Mouse (Mus musculus): ENCODE measurements at regions not wholly inside any gene's neighbourhood (a gene's known extent, or its start where the extent isn't known, plus 50 kb on each side); places are given as distances from the start of the nearest gene placed in this dataset.

- Histone ChIP-seq H3K79me2 (replicated peaks; ENCODE audit: control insufficient read depth, insufficient read depth, low read length) (no peaks in the 10 kb centered on the region), H3K4me1 (ENCODE audit: control insufficient read depth, insufficient read depth, low read length) (peaks cover 8% of the 10 kb centered on the region), H3K4me3 (no peak overlapping the region), H3K27ac (no peak overlapping the region), H3K9ac (ENCODE audit: low read depth, low read length) (no peak overlapping the region), H3K36me3 (ENCODE audit: control insufficient read depth, insufficient read depth, low read length) (peaks cover 3% of the 10 kb centered on the region; the same call in 1 of the 2 replicates), H3K27me3 (ENCODE audit: control insufficient read depth, insufficient read depth, low read length) (no peaks in the 10 kb centered on the region)
- intact Hi-C loops (cut with DNase I), result loop anchor here (2.0 kb wide), 1 partner anchor 91 kb away; no protein-coding TSS in a partner anchor
- no peak for DNase-seq
- TF ChIP-seq POLR2A (IDR thresholded peaks at IDR 0.05; ENCODE audit: insufficient read depth, low read depth, low read length) (no peak), EP300 (IDR thresholded peaks at IDR 0.05; ENCODE audit: insufficient read depth, low read depth, low read length) (no peak), CTCF (IDR thresholded peaks at IDR 0.05) (no peak)
- 48% methylated on average over 5 of the region's 5 CpGs for WGBS
These were observed 233.1 kb upstream of the Tbl1xr1 start for GRCm38 (mm10) chr3:21843292-21843852.

DNA sequence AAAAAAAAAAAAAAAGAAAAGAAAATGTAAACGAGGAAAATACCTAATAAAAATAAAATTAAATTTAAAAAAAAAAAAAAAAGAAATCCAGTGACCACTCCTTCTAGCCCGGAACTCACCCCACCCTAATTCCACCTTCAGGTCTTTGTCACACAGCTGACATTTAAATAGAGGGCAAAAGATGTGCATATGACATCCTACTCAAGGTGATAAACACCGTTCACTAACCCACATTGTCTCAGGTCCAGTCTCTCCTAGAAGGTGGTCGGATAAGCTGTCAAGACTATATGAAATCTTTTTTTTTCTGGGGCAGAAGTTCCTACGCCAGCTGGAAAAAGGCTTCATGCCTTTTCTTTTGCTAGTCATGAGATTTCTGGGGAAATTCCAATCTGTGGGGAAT is 226.6 kb upstream of the Tbl1xr1 start:
- intact Hi-C loops (cut with DNase I), result no loop called here
- Histone ChIP-seq H3K27ac (no peak overlapping the region), H3K9ac (ENCODE audit: low read depth, low read length) (no peak overlapping the region), H3K36me3 (ENCODE audit: control insufficient read depth, insufficient read depth, low read length) (no peaks in the 10 kb centered on the region), H3K27me3 (ENCODE audit: control insufficient read depth, insufficient read depth, low read length) (no peaks in the 10 kb centered on the region), H3K79me2 (replicated peaks; ENCODE audit: control insufficient read depth, insufficient read depth, low read length) (no peaks in the 10 kb centered on the region), H3K4me3 (no peak overlapping the region), H3K4me1 (ENCODE audit: control insufficient read depth, insufficient read depth, low read length) (no peaks in the 10 kb centered on the region)
- no peak for DNase-seq
- WGBS, result 80% methylated on average over 5 of the region's 5 CpGs
- TF ChIP-seq EP300 (IDR thresholded peaks at IDR 0.05; ENCODE audit: insufficient read depth, low read depth, low read length) (no peak), POLR2A (IDR thresholded peaks at IDR 0.05; ENCODE audit: insufficient read depth, low read depth, low read length) (no peak)

GRCm38 (mm10) chr3:21850977-21851376 is 225.5 kb upstream of the Tbl1xr1 start:
- Histone ChIP-seq H3K79me2 (replicated peaks; ENCODE audit: control insufficient read depth, insufficient read depth, low read length) (no peaks in the 10 kb centered on the region), H3K4me3 (no peak overlapping the region), H3K9ac (ENCODE audit: low read depth, low read length) (no peak overlapping the region), H3K36me3 (ENCODE audit: control insufficient read depth, insufficient read depth, low read length) (no peaks in the 10 kb centered on the region), H3K27ac (no peak overlapping the region), H3K27me3 (ENCODE audit: control insufficient read depth, insufficient read depth, low read length) (no peaks in the 10 kb centered on the region), H3K4me1 (ENCODE audit: control insufficient read depth, insufficient read depth, low read length) (no peaks in the 10 kb centered on the region)
- DNase-seq, result no peak
- TF ChIP-seq EP300 (IDR thresholded peaks at IDR 0.05; ENCODE audit: insufficient read depth, low read depth, low read length) (no peak), POLR2A (IDR thresholded peaks at IDR 0.05; ENCODE audit: insufficient read depth, low read depth, low read length) (no peak), CTCF (IDR thresholded peaks at IDR 0.05) (no peak)
- WGBS, result 99% methylated on average over 2 of the region's 2 CpGs
- intact Hi-C loops (cut with DNase I), result no loop called here

GRCm38 (mm10) chr3:21854340-21854739 is 222.1 kb upstream of the Tbl1xr1 start:
- TF ChIP-seq EP300 (IDR thresholded peaks at IDR 0.05; ENCODE audit: insufficient read depth, low read depth, low read length), result no peak
- no peaks in the 10 kb centered on the region for H3K4me1 ChIP-seq (ENCODE audit: control insufficient read depth, insufficient read depth, low read length)
- no peaks in the 10 kb centered on the region for H3K36me3 ChIP-seq (ENCODE audit: control insufficient read depth, insufficient read depth, low read length)
- no peaks in the 10 kb centered on the region for H3K27me3 ChIP-seq (ENCODE audit: control insufficient read depth, insufficient read depth, low read length)
- H3K79me2 ChIP-seq (replicated peaks; ENCODE audit: control insufficient read depth, insufficient read depth, low read length), result no peaks in the 10 kb centered on the region
- DNase-seq, result no peak
- no peak overlapping the region for H3K9ac ChIP-seq (ENCODE audit: low read depth, low read length)
- WGBS, result 77% methylated on average over 2 of the region's 2 CpGs
- intact Hi-C loops (cut with DNase I), result no loop called here
- no peak overlapping the region for H3K4me3 ChIP-seq
- no peak overlapping the region for H3K27ac ChIP-seq

- H3K4me1 ChIP-seq (ENCODE audit: control insufficient read depth, insufficient read depth, low read length), result no peaks in the 10 kb centered on the region
- no peaks in the 10 kb centered on the region for H3K36me3 ChIP-seq (ENCODE audit: control insufficient read depth, insufficient read depth, low read length)
- DNase-seq, result no peak
- 92% methylated on average over 1 of the region's 1 CpGs for WGBS
- H3K79me2 ChIP-seq (replicated peaks; ENCODE audit: control insufficient read depth, insufficient read depth, low read length), result no peaks in the 10 kb centered on the region
- H3K27me3 ChIP-seq (ENCODE audit: control insufficient read depth, insufficient read depth, low read length), result no peaks in the 10 kb centered on the region
- H3K27ac ChIP-seq, result no peak overlapping the region
- intact Hi-C loops (cut with DNase I), result no loop called here
- H3K4me3 ChIP-seq, result no peak overlapping the region
- H3K9ac ChIP-seq (ENCODE audit: low read depth, low read length), result no peak overlapping the region
- no peak for TF ChIP-seq CTCF (IDR thresholded peaks at IDR 0.05)
- no peak for TF ChIP-seq EP300 (IDR thresholded peaks at IDR 0.05; ENCODE audit: insufficient read depth, low read depth, low read length)
- no peak for TF ChIP-seq POLR2A (IDR thresholded peaks at IDR 0.05; ENCODE audit: insufficient read depth, low read depth, low read length)
These were observed 217.0 kb upstream of the Tbl1xr1 start for GRCm38 (mm10) chr3:21859436-21859835.

DNA sequence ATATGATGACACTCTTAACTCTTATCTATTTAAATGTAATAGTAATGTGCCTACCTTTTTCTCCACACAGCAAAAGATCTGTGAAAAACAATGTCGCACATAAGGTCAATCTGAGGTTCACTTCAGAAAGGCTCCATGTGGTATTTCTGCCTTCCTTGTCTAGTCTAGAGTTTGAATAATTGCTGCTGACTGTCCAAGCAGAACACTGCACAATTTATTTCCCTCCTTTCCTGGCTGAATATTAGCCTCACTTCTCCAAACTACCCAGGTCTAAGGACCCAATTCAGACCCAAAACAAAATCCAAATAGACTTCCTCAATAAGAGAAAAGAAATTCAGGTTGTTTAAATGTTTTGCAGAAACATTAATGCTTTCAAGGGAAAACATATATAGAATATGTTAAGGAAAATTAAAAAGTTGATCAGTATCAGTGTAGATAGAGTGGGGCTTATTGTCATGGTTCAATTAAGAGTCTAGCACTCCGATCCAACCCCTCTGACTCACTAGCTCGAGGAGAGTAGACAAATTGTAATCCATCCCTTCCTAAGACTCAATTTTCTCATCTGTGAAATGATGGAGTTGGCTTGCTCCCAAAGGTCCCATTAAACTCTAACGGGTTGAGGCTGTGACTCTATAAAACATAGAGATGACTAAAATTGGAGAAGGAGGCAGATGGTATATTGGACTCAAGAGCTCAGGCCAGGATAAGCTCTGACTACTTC is 215.4 kb upstream of the Tbl1xr1 start:
- H3K27ac ChIP-seq, result no peak overlapping the region
- H3K4me3 ChIP-seq, result no peak overlapping the region
- 77% methylated on average over 4 of the region's 4 CpGs for WGBS
- TF ChIP-seq EP300 (IDR thresholded peaks at IDR 0.05; ENCODE audit: insufficient read depth, low read depth, low read length), result no peak
- TF ChIP-seq POLR2A (IDR thresholded peaks at IDR 0.05; ENCODE audit: insufficient read depth, low read depth, low read length), result no peak
- no peak for TF ChIP-seq CTCF (IDR thresholded peaks at IDR 0.05)
- intact Hi-C loops (cut with DNase I), result no loop called here
- no peaks in the 10 kb centered on the region for H3K27me3 ChIP-seq (ENCODE audit: control insufficient read depth, insufficient read depth, low read length)
- no peak overlapping the region for H3K9ac ChIP-seq (ENCODE audit: low read depth, low read length)
- no peaks in the 10 kb centered on the region for H3K79me2 ChIP-seq (replicated peaks; ENCODE audit: control insufficient read depth, insufficient read depth, low read length)
- DNase-seq, result no peak
- H3K36me3 ChIP-seq (ENCODE audit: control insufficient read depth, insufficient read depth, low read length), result no peaks in the 10 kb centered on the region
- no peaks in the 10 kb centered on the region for H3K4me1 ChIP-seq (ENCODE audit: control insufficient read depth, insufficient read depth, low read length)
